In the genomic region with DNA sequence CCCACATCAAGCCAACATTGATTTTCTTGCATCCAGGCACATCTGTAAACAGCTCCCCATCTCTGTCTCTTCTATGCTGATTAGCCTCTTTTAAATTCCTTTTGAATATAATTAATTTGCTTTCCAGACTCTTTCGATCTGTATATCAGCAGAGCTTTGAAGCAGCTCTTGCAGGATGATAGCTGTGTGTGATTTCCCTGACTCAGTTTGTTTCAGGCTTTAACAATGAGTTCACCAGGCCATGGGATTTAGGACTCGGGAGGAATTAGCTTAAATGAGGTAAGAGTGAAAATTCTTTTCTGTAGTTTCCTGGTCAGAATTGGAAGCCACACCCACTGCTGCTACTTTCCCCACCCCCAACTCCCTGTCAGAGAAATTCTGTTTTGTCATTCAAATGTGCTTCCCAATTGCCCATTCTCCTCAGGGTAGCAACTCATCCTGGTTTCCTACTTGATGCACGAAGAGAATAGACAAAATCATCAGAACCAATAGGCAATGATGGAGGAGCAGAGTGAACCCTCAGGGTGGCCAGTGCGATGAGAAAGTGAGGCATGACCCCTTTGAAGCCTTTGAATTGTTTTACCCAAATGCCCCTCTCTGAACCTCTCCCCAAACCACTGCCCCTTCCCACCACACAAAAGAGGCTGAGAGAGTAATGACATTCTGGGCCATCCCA, we compare ENCODE assay signal across 15 mouse cellular contexts.
DNase-seq lines count a peak whose midpoint lies in the region; ATAC-seq lines count a peak whose summit lies in the region.
"Had no signal": no experiment of that assay in that cellular context is flagged by ENCODE, and none has a peak within 500 bp of the region (broad histone marks: within the 10 kb centered on the region; RNA-seq: fewer than 3 reads in every experiment).

No protein-coding gene starts in this region.

- peak; percentile 82 for ATAC-seq in forebrain, embryonic 12.5 days (ENCODE audit: low FRiP score)
- peak; percentile 63 for ATAC-seq in hindbrain, embryonic 16.5 days
- peak; percentile 84 for ATAC-seq in neural tube, embryonic 11.5 days (ENCODE audit: insufficient read depth, low FRiP score, low TSS enrichment)
- no peak for ATAC-seq in inflammation-experienced regulatory T-cells, adult 6 months
- ATAC-seq: CD4-positive, CD25-positive, alpha-beta regulatory T cell, adult 4 months; liver, postnatal 0 days had no signal

- DNase-seq in WW6 (ENCODE audit: low read depth, low spot score) = peak; percentile 48
- DNase-seq in neural tube, embryonic 11.5 days (ENCODE audit: low spot score) = peak; percentile 65
- DNase-seq in cerebellum, postnatal 25 days = no peak
- DNase-seq in yolk sac, embryonic 10.5 days (ENCODE audit: low spot score) = no peak
- DNase-seq in cerebellum, postnatal 14 days = no peak
- DNase-seq: cerebellum, adult 8-10 months; gastrocnemius, postnatal 36 days; kidney, adult 8-10 months; liver, postnatal 0 days had no signal

- H3K9me3 ChIP-seq in forebrain, embryonic 12.5 days = no peaks in the 10 kb centered on the region
- no peaks in the 10 kb centered on the region for H3K9me3 ChIP-seq in hindbrain, embryonic 16.5 days (ENCODE audit: control insufficient read depth, low read length)
- no peaks in the 10 kb centered on the region for H3K9me3 ChIP-seq in neural tube, embryonic 11.5 days (ENCODE audit: control insufficient read depth, low read length)
- H3K9me3 ChIP-seq: limb, embryonic 12.5 days had no signal

- no peak overlapping the region for H3K4me3 ChIP-seq in forebrain, embryonic 12.5 days (replicated peaks)
- H3K4me3 ChIP-seq in hindbrain, embryonic 16.5 days (ENCODE audit: low read length) = no peak overlapping the region
- no peak overlapping the region for H3K4me3 ChIP-seq in neural tube, embryonic 11.5 days (ENCODE audit: low read depth, low read length)
- H3K4me3 ChIP-seq: erythroblast, embryonic 14.5 days; limb, embryonic 12.5 days had no signal

- H3K36me3 ChIP-seq in forebrain, embryonic 12.5 days (replicated peaks) = no peaks in the 10 kb centered on the region
- H3K36me3 ChIP-seq in hindbrain, embryonic 16.5 days (ENCODE audit: control insufficient read depth, insufficient read depth, low read length) = no peaks in the 10 kb centered on the region
- no peaks in the 10 kb centered on the region for H3K36me3 ChIP-seq in neural tube, embryonic 11.5 days (ENCODE audit: control insufficient read depth, insufficient read depth, low read length)
- H3K36me3 ChIP-seq: limb, embryonic 12.5 days had no signal

- no peak overlapping the region for H3K9ac ChIP-seq in forebrain, embryonic 12.5 days
- no peak overlapping the region for H3K9ac ChIP-seq in hindbrain, embryonic 16.5 days (ENCODE audit: low read depth, low read length)
- H3K9ac ChIP-seq in neural tube, embryonic 11.5 days (ENCODE audit: low read length) = no peak overlapping the region
- H3K9ac ChIP-seq: limb, embryonic 12.5 days; liver, postnatal 0 days had no signal

- 5% methylated on average over 4 of the region's 4 CpGs for WGBS in forebrain, embryonic 12.5 days
- WGBS in hindbrain, embryonic 16.5 days = 11% methylated on average over 4 of the region's 4 CpGs
- WGBS in neural tube, embryonic 11.5 days = 13% methylated on average over 4 of the region's 4 CpGs

- H3K27me3 ChIP-seq in forebrain, embryonic 12.5 days = no peaks in the 10 kb centered on the region
- no peaks in the 10 kb centered on the region for H3K27me3 ChIP-seq in hindbrain, embryonic 16.5 days (replicated peaks; ENCODE audit: control insufficient read depth, insufficient read depth, low read length)
- H3K27me3 ChIP-seq in neural tube, embryonic 11.5 days (ENCODE audit: control insufficient read depth, insufficient read depth, low read length) = no peaks in the 10 kb centered on the region
- H3K27me3 ChIP-seq: limb, embryonic 12.5 days had no signal

- H3K4me2 ChIP-seq in forebrain, embryonic 12.5 days = peak overlapping the region; percentile 31
- no peak overlapping the region for H3K4me2 ChIP-seq in hindbrain, embryonic 16.5 days (ENCODE audit: low read length)
- 0 out of 2 replicates have a peak overlapping the region, but pooled peaks have one; percentile 15 for H3K4me2 ChIP-seq in neural tube, embryonic 11.5 days (ENCODE audit: low read depth)
- H3K4me2 ChIP-seq: limb, embryonic 12.5 days had no signal

- H3K27ac ChIP-seq in forebrain, embryonic 12.5 days = peak overlapping the region; percentile 76
- H3K27ac ChIP-seq in hindbrain, embryonic 16.5 days (ENCODE audit: low read depth, low read length) = no peak overlapping the region; the same call in 1 of the 2 replicates
- H3K27ac ChIP-seq in neural tube, embryonic 11.5 days (ENCODE audit: low read depth, low read length) = no peak overlapping the region
- H3K27ac ChIP-seq: limb, embryonic 12.5 days had no signal

- H3K4me1 ChIP-seq in forebrain, embryonic 12.5 days = peaks cover 35% of the 10 kb centered on the region
- H3K4me1 ChIP-seq in hindbrain, embryonic 16.5 days (ENCODE audit: control insufficient read depth, insufficient read depth, low read depth, low read length) = peaks cover 7% of the 10 kb centered on the region
- H3K4me1 ChIP-seq in neural tube, embryonic 11.5 days (ENCODE audit: control insufficient read depth, insufficient read depth, low read length) = peaks cover 11% of the 10 kb centered on the region; the same call in 1 of the 2 replicates
- H3K4me1 ChIP-seq: limb, embryonic 12.5 days had no signal

Comparison
In these comparisons a context has a peak if more than half of its experiments do, and no peak if none do; other contexts are left out.
1. DNase-seq: peak in WW6 (single experiment) and neural tube, embryonic 11.5 days (single experiment); none in cerebellum, postnatal 25 days (0 of 2), yolk sac, embryonic 10.5 days (single experiment) and cerebellum, postnatal 14 days (0 of 2).